Mouse (Mus musculus) megakaryocyte, adult 5-6 weeks (primary cell): ENCODE measurements around the gene Sos2. TPM values are rescaled to one million over a fixed set of nuclear protein-coding genes. Genes with fewer than 3 reads are reported as not detected.

ENCODE experiments used
- total RNA-seq, 2 experiments: library from RNA; stranded (forward) in 1 of 2; stranded (reverse) in 1 of 2; fragments of 153-499, 151-499 nt in 1 of 2; fragments of 221-1000, 200-1000 nt in 1 of 2; gene quantifications; 2 replicates each; pipeline versions ENCODE4 v1.2.3 to v1.2.4; 2015 to 2017

Gene Sos2
- total RNA-seq, 2 experiments from 2014 or later, result 29.9 to 64.1 TPM

Other genes starting within 250 kb of the Sos2 start
- gene Vcpkmt, start 98.8 kb downstream of the Sos2 start, total RNA-seq (2015), result 5.9 and 6.6 TPM in 2 replicates
- gene Vcpkmt, start 98.8 kb downstream of the Sos2 start, total RNA-seq (2017), result 5.6 and 6.6 TPM in 2 replicates
- gene L2hgdh, start 43.0 kb upstream of the Sos2 start, total RNA-seq (2015), result 1.6 and 2.4 TPM in 2 replicates
- 1.4 and 4.3 TPM in 2 replicates for gene L2hgdh, start 43.0 kb upstream of the Sos2 start, total RNA-seq (2017)
- 10.3 and 12.6 TPM in 2 replicates for gene Atp5s, start 43.1 kb upstream of the Sos2 start, total RNA-seq (2015)
- gene Atp5s, start 43.1 kb upstream of the Sos2 start, total RNA-seq (2017), result 4.2 and 5.2 TPM in 2 replicates
- 0.11 TPM in 1 of 2 replicates, not detected in the other for gene Cdkl1, start 109.4 kb upstream of the Sos2 start, total RNA-seq (2015)
- 0.15 TPM in 1 of 2 replicates, not detected in the other for gene Cdkl1, start 109.4 kb upstream of the Sos2 start, total RNA-seq (2017)
- 0.75 and 0.98 TPM in 2 replicates for gene Atl1, start 210.8 kb upstream of the Sos2 start, total RNA-seq (2015)
- 0.95 and 1.8 TPM in 2 replicates for gene Atl1, start 210.8 kb upstream of the Sos2 start, total RNA-seq (2017)
- 12.4 and 12.9 TPM in 2 replicates for gene Map4k5, start 211.3 kb upstream of the Sos2 start, total RNA-seq (2015)
- gene Map4k5, start 211.3 kb upstream of the Sos2 start, total RNA-seq (2017), result 14.1 and 18.2 TPM in 2 replicates